Mouse (Mus musculus) lung, postnatal 0 days (tissue): ENCODE results near the gene Gadl1. TPM values are rescaled to one million over a fixed set of nuclear protein-coding genes. Genes with fewer than 3 reads are reported as not detected.

Experiments
- ATAC-seq: fragments of 200-750 bp; cut with Nextera tagmentation; 2 replicates; pipeline ENCODE4 v1.8.0; 2017; ENCODE audit warnings: moderate library complexity
- DNase-seq: peaks from one replicate; pipeline ENCODE4 v3.0.0-alpha.2; 2016; ENCODE audit warnings: low spot score
- H3K27ac ChIP-seq: fragments of 300-500 bp; sonication (generic); 2 replicates; pipeline ENCODE4 v1.5.1; 2014; ENCODE audit warnings: antibody characterized with exemption, mild to moderate bottlenecking, low read length, mixed read lengths
- H3K27me3 ChIP-seq: fragments of 300-500 bp; sonication (generic); replicated peaks from 2 replicates; pipeline ENCODE4 v1.6.1; 2014; ENCODE audit warnings: low read length, mixed read lengths; ENCODE audit not compliant: insufficient read depth
- H3K36me3 ChIP-seq: fragments of 300-500 bp; sonication (generic); 2 replicates; pipeline ENCODE4 v1.6.1; 2014; ENCODE audit warnings: low read length, mixed read lengths; ENCODE audit not compliant: insufficient read depth
- H3K4me1 ChIP-seq: fragments of 300-500 bp; sonication (generic); 2 replicates; pipeline ENCODE4 v1.6.1; 2014; ENCODE audit warnings: antibody characterized with exemption, low read depth, low read length, mixed read lengths; ENCODE audit not compliant: insufficient read depth
- H3K4me2 ChIP-seq: fragments of 300-500 bp; sonication (generic); replicated peaks from 2 replicates; pipeline ENCODE4 v1.6.1; 2014; ENCODE audit warnings: low read depth, mild to moderate bottlenecking, low read length, moderate library complexity, mixed read lengths
- H3K4me3 ChIP-seq: fragments of 300-500 bp; sonication (generic); 2 replicates; pipeline ENCODE4 v1.5.1; 2014; ENCODE audit warnings: low read depth, low read length
- H3K9ac ChIP-seq: fragments of 300-500 bp; sonication (generic); replicated peaks from 2 replicates; pipeline ENCODE4 v1.6.1; 2014; ENCODE audit warnings: low read depth, mild to moderate bottlenecking
- H3K9me3 ChIP-seq: fragments of 300-500 bp; sonication (generic); 2 replicates; pipeline ENCODE4 v1.6.1; 2016; ENCODE audit warnings: low read length, mixed read lengths
- CTCF ChIP-seq: IDR thresholded peaks from 2 replicates; pipeline ENCODE4 v1.5.1; 2016; ENCODE audit warnings: antibody characterized with exemption, mild to moderate bottlenecking
- EP300 ChIP-seq: IDR thresholded peaks from 2 replicates; pipeline ENCODE4 v1.6.1; 2016; ENCODE audit warnings: antibody characterized with exemption, mild to moderate bottlenecking, control low read depth
- WGBS: fragments of 180-500 bp; shearing (Covaris S2); extraction: QIAGEN DNeasy Blood & Tissue Kit; methylation state at CpG from one replicate; pipeline ENCODE4 v1.1.7; 2014; 5-methylcytosine and 5-hydroxymethylcytosine counted together
- polyA plus RNA-seq: library from polyadenylated mRNA; unstranded; fragments of >200 nt; fragmentation: Nextera tagmentation; extraction: Ambion mirVana; gene quantifications from 2 replicates; pipeline ENCODE4 v1.2.1, GENCODE M21; 2015

Gadl1 gene
- polyA plus RNA-seq, 1 experiment from 2014 or later, result 0.47 TPM

- Histone ChIP-seq H3K27ac (no peak overlapping the region), H3K9me3 (no peaks in the 10 kb centered on the region)
Observed at GRCm38 (mm10) chr9:116119990-116120389, 210.7 kb downstream of the Gadl1 start.

GRCm38 (mm10) chr9:116121472-116121871, 212.2 kb downstream of the Gadl1 start:
- Histone ChIP-seq H3K9me3 (no peaks in the 10 kb centered on the region), H3K9ac (no peak overlapping the region), H3K4me3 (no peak overlapping the region), H3K4me1 (peaks cover 2% of the 10 kb centered on the region; the same call in 1 of the 2 replicates), H3K27me3 (no peaks in the 10 kb centered on the region), H3K36me3 (peaks cover 28% of the 10 kb centered on the region), H3K27ac (no peak overlapping the region; the same call in 1 of the 2 replicates), H3K4me2 (no peak overlapping the region)
- 46% methylated on average over 7 of the region's 7 CpGs for WGBS
- peak; percentile 20; the same call in 1 of the 2 replicates for ATAC-seq
- DNase-seq, result no peak
- no peak for TF ChIP-seq EP300
- TF ChIP-seq CTCF, result no peak

More at GRCm38 (mm10) chr9:116119990-116120389, 210.7 kb downstream of the Gadl1 start:
- H3K4me3 ChIP-seq, result no peak overlapping the region
- H3K36me3 ChIP-seq, result peaks cover 18% of the 10 kb centered on the region
- 76% methylated on average over 7 of the region's 7 CpGs for WGBS
- TF ChIP-seq CTCF, result no peak
- no peak for TF ChIP-seq EP300
- DNase-seq (no peak), ATAC-seq (no peak)
- no peak overlapping the region for H3K9ac ChIP-seq
- H3K4me2 ChIP-seq, result no peak overlapping the region
- peaks cover 2% of the 10 kb centered on the region; the same call in 1 of the 2 replicates for H3K4me1 ChIP-seq
- H3K27me3 ChIP-seq, result no peaks in the 10 kb centered on the region

GRCm38 (mm10) chr9:116122544-116122943, 213.3 kb downstream of the Gadl1 start:
- WGBS, result 64% methylated on average over 6 of the region's 6 CpGs
- Histone ChIP-seq H3K36me3 (peaks cover 34% of the 10 kb centered on the region; the same call in 1 of the 2 replicates), H3K9ac (no peak overlapping the region)

GRCm38 (mm10) chr9:116122969-116123589, 213.8 kb downstream of the Gadl1 start:
- TF ChIP-seq CTCF (no peak), EP300 (no peak)
- Histone ChIP-seq H3K4me2 (no peak overlapping the region), H3K27ac (peak overlapping the region; percentile 57), H3K4me3 (no peak overlapping the region), H3K27me3 (no peaks in the 10 kb centered on the region), H3K9ac (no peak overlapping the region), H3K9me3 (no peaks in the 10 kb centered on the region), H3K36me3 (peaks cover 37% of the 10 kb centered on the region; the same call in 1 of the 2 replicates), H3K4me1 (peaks cover 4% of the 10 kb centered on the region; the same call in 1 of the 2 replicates)
- DNase-seq (no peak), ATAC-seq (peak; percentile 72)
- 35% methylated on average over 9 of the region's 9 CpGs for WGBS

More at GRCm38 (mm10) chr9:116122544-116122943, 213.3 kb downstream of the Gadl1 start:
- Histone ChIP-seq H3K4me3 (no peak overlapping the region), H3K27me3 (no peaks in the 10 kb centered on the region), H3K9me3 (no peaks in the 10 kb centered on the region), H3K4me2 (no peak overlapping the region), H3K4me1 (peaks cover 2% of the 10 kb centered on the region; the same call in 1 of the 2 replicates), H3K27ac (peak overlapping the region; percentile 57; the same call in 1 of the 2 replicates)
- ATAC-seq, result 0 out of 2 replicates have a peak, but pooled peaks have one; percentile 19
- TF ChIP-seq CTCF (peak; percentile 40), EP300 (no peak)
- no peak for DNase-seq
